Mouse (Mus musculus): Measurements from ENCODE around the gene Chadl.

- no peak for TF ChIP-seq ZMIZ1 (IDR thresholded peaks at IDR 0.05; ENCODE audit: low read depth, low read length)
- TF ChIP-seq POLR2A (IDR thresholded peaks at IDR 0.05; ENCODE audit: low read depth, low read length) = no peak
- no peak for TF ChIP-seq TBP (conservative IDR thresholded peaks at IDR 0.05; ENCODE audit: low read depth, low read length)
- no peak for TF ChIP-seq TCF12 (IDR thresholded peaks at IDR 0.05; ENCODE audit: low read depth, low read length)
- no peak for TF ChIP-seq CTCF (conservative IDR thresholded peaks at IDR 0.05 in 1 of 2, IDR thresholded peaks at IDR 0.05 in 1 of 2; ENCODE audit: low read depth in 2 of 2, low read length in 2 of 2)
- no peak for TF ChIP-seq MAX (IDR thresholded peaks at IDR 0.05; ENCODE audit: low read length)
- no peak for TF ChIP-seq ZNF384 (IDR thresholded peaks at IDR 0.05; ENCODE audit: low read depth, low read length)
- TF ChIP-seq EP300 (IDR thresholded peaks at IDR 0.05; ENCODE audit: low read length) = no peak
- no peak for TF ChIP-seq USF1 (IDR thresholded peaks at IDR 0.05; ENCODE audit: low read depth, low read length)
Observed at GRCm38 (mm10) chr15:81663281-81663680, 33.8 kb downstream of the Chadl start.

All from CH12.LX (cell line).